In genomic region chr15:81933986-81934385, GRCm38 (mm10) we compare ENCODE assay signal across 33 mouse cellular contexts. TPM values are rescaled to one million over a fixed set of nuclear protein-coding genes. Genes with fewer than 3 reads are reported as not detected.
A peak's percentile ranks its signal among the peaks of the same experiment; 100 is the strongest.
DNase-seq lines count a peak whose midpoint lies in the region; ATAC-seq and TF ChIP-seq lines count a peak whose summit lies in the region.
"Had no signal": no experiment of that assay in that cellular context is flagged by ENCODE, and none has a peak within 500 bp of the region (broad histone marks: within the 10 kb centered on the region; RNA-seq: fewer than 3 reads in every experiment).

No protein-coding gene starts in this region.

- H3K4me2 ChIP-seq in myocyte (ENCODE audit: low read depth): peak overlapping the region; percentile 91
- H3K4me2 ChIP-seq in hindbrain, embryonic 11.5 days (replicated peaks; ENCODE audit: low read depth, low read length): no peak overlapping the region
- H3K4me2 ChIP-seq: heart, embryonic 13.5 days; hindbrain, embryonic 13.5 days; midbrain, embryonic 12.5 days; neural tube, embryonic 12.5 days had no signal

- TF ChIP-seq POLR2A in spleen, adult 2 months (IDR thresholded peaks at IDR 0.05; ENCODE audit: low read depth, low read length): no peak
- no peak for TF ChIP-seq POLR2A in myocyte (IDR thresholded peaks at IDR 0.05; ENCODE audit: insufficient read length, low read depth)

- H3K27ac ChIP-seq in spleen, adult 2 months (ENCODE audit: insufficient read depth, low read length): peak overlapping the region; percentile 89
- no peak overlapping the region for H3K27ac ChIP-seq in hindbrain, embryonic 11.5 days (ENCODE audit: low read depth, low read length)
- H3K27ac ChIP-seq: embryonic facial prominence, embryonic 10.5 days; heart, embryonic 13.5 days; hindbrain, embryonic 13.5 days; left cerebral cortex, adult 2 months; liver, embryonic 14.5 days; midbrain, embryonic 12.5 days; neural tube, embryonic 12.5 days; stomach, postnatal 0 days had no signal

- no peak overlapping the region for H3K9ac ChIP-seq in hindbrain, embryonic 11.5 days (ENCODE audit: low read depth, low read length)
- H3K9ac ChIP-seq: hindbrain, embryonic 13.5 days; liver, embryonic 14.5 days; midbrain, embryonic 12.5 days; neural tube, embryonic 12.5 days had no signal

- H3K79me2 ChIP-seq in myocyte (ENCODE audit: control insufficient read depth, insufficient read depth): no peaks in the 10 kb centered on the region

- peak; percentile 34; the same call in 1 of the 2 replicates for ATAC-seq in common myeloid progenitor, adult 5-6 weeks (replicated peaks; ENCODE audit: low read depth, poor library complexity, severe bottlenecking)
- no peak for ATAC-seq in hindbrain, embryonic 11.5 days (ENCODE audit: low FRiP score)
- ATAC-seq: forebrain, embryonic 16.5 days had no signal

- no peak overlapping the region for H3K4me3 ChIP-seq in spleen, adult 2 months (ENCODE audit: extremely low read depth, insufficient read depth, insufficient read length)
- H3K4me3 ChIP-seq in myocyte: no peak overlapping the region
- H3K4me3 ChIP-seq in hindbrain, embryonic 11.5 days (ENCODE audit: low read depth, low read length): no peak overlapping the region
- H3K4me3 ChIP-seq: embryonic facial prominence, embryonic 10.5 days; heart, embryonic 13.5 days; hindbrain, embryonic 13.5 days; left cerebral cortex, adult 2 months; midbrain, embryonic 12.5 days; neural tube, embryonic 12.5 days had no signal

- no peak for TF ChIP-seq CTCF in spleen, adult 2 months (IDR thresholded peaks at IDR 0.05; ENCODE audit: extremely low read depth, insufficient read depth, insufficient read length, insufficient replicate concordance)

- 37% methylated on average over 1 of the region's 1 CpGs for WGBS in spleen, adult 2 months
- WGBS in hindbrain, embryonic 11.5 days: 82% methylated on average over 1 of the region's 1 CpGs

- no peak overlapping the region for H3ac ChIP-seq in myocyte (ENCODE audit: control insufficient read depth, insufficient read length)

- H3K27me3 ChIP-seq in spleen, adult 2 months (ENCODE audit: control insufficient read depth, insufficient read depth, low read length): no peaks in the 10 kb centered on the region
- no peaks in the 10 kb centered on the region for H3K27me3 ChIP-seq in myocyte (ENCODE audit: control insufficient read depth, insufficient read depth, insufficient read length)
- no peaks in the 10 kb centered on the region for H3K27me3 ChIP-seq in hindbrain, embryonic 11.5 days (ENCODE audit: control insufficient read depth, insufficient read depth, low read length)
- H3K27me3 ChIP-seq: hindbrain, embryonic 13.5 days; neural tube, embryonic 12.5 days had no signal

- no peaks in the 10 kb centered on the region for H3K9me3 ChIP-seq in hindbrain, embryonic 11.5 days (ENCODE audit: control insufficient read depth, low read length)
- H3K9me3 ChIP-seq: embryonic facial prominence, embryonic 10.5 days; heart, embryonic 13.5 days; hindbrain, embryonic 13.5 days; midbrain, embryonic 12.5 days; neural tube, embryonic 12.5 days had no signal

- no peaks in the 10 kb centered on the region for H3K36me3 ChIP-seq in spleen, adult 2 months (ENCODE audit: control insufficient read depth, insufficient read depth, low read length)
- H3K36me3 ChIP-seq in myocyte (ENCODE audit: control insufficient read depth, insufficient read depth): no peaks in the 10 kb centered on the region
- H3K36me3 ChIP-seq in hindbrain, embryonic 11.5 days (ENCODE audit: control insufficient read depth, insufficient read depth, low read length): no peaks in the 10 kb centered on the region
- H3K36me3 ChIP-seq: embryonic facial prominence, embryonic 10.5 days; heart, embryonic 13.5 days; hindbrain, embryonic 13.5 days; midbrain, embryonic 12.5 days; neural tube, embryonic 12.5 days had no signal

- DNase-seq in spleen, adult 2 months (ENCODE audit: low read depth in 1 of 2, low spot score in 2 of 2): peak; percentile 37 to 41
- no peak for DNase-seq in spleen, postnatal 14 days (ENCODE audit: low spot score in 2 of 2)
- no peak for DNase-seq in hindbrain, embryonic 11.5 days (ENCODE audit: low spot score)
- DNase-seq in kidney, postnatal 4 days: no peak
- no peak for DNase-seq in right cerebral cortex, postnatal 25 days
- DNase-seq: adrenal gland, postnatal 10 days; cerebellum, adult 9-11 months; gastrocnemius, postnatal 10 days; heart, adult 18-20 months; kidney, adult 18-20 months; layer of hippocampus, adult 9-11 months had no signal

- H3K4me1 ChIP-seq in spleen, adult 2 months (ENCODE audit: control insufficient read depth, insufficient read depth, insufficient read length): peaks cover 16% of the 10 kb centered on the region; the same call in 1 of the 2 replicates
- H3K4me1 ChIP-seq in hindbrain, embryonic 11.5 days (replicated peaks; ENCODE audit: control insufficient read depth, insufficient read depth, low read length): peaks cover 12% of the 10 kb centered on the region; the same call in 1 of the 2 replicates

TF ChIP-seq in myocyte, 11 proteins besides CTCF, POLR2A, EP300 and RAD21:
- TF ChIP-seq USF1 (IDR thresholded peaks at IDR 0.05; ENCODE audit: low read depth): no peak

RNA-seq across cellular contexts. Expression of gene Csdc2, which starts 2.6 kb away (rescaled TPM):
- 5.4 and 6.1 TPM in 2 replicates for polyA plus RNA-seq in spleen, adult 2 months (2012; rRNA removed)
- not detected in 2 replicates for total RNA-seq in common myeloid progenitor, adult 5-6 weeks (2017)
- 38.3 TPM for polyA plus RNA-seq in myocyte (2012; fragmentation: generic; extraction: Trizol)
- 25.2 and 25.7 TPM in 2 replicates for polyA plus RNA-seq in hindbrain, embryonic 11.5 days (2014; fragmentation: Nextera tagmentation; extraction: Ambion mirVana)

RNA-seq across cellular contexts. Expression of gene Polr3h, which starts 7.9 kb away (rescaled TPM):
- polyA plus RNA-seq in spleen, adult 2 months (2012; rRNA removed): 8.6 and 11.1 TPM in 2 replicates
- total RNA-seq in common myeloid progenitor, adult 5-6 weeks (2017): 52.6 and 64.6 TPM in 2 replicates
- 247 TPM for polyA plus RNA-seq in myocyte (2012; fragmentation: generic; extraction: Trizol)
- 66.2 and 67.1 TPM in 2 replicates for polyA plus RNA-seq in hindbrain, embryonic 11.5 days (2014; fragmentation: Nextera tagmentation; extraction: Ambion mirVana)

RNA-seq across cellular contexts. Expression of gene Pmm1, which starts 26.7 kb away (rescaled TPM):
- polyA plus RNA-seq in spleen, adult 2 months (2012; rRNA removed): 18.2 and 28.1 TPM in 2 replicates
- 15.1 and 17.1 TPM in 2 replicates for total RNA-seq in common myeloid progenitor, adult 5-6 weeks (2017)
- polyA plus RNA-seq in myocyte (2012; fragmentation: generic; extraction: Trizol): 104 TPM
- polyA plus RNA-seq in hindbrain, embryonic 11.5 days (2014; fragmentation: Nextera tagmentation; extraction: Ambion mirVana): 31.1 and 33.7 TPM in 2 replicates

RNA-seq across cellular contexts. Expression of gene 1700029P11Rik, which starts 46.4 kb away (rescaled TPM):
- polyA plus RNA-seq in spleen, adult 2 months (2012; rRNA removed): not detected in 2 replicates
- total RNA-seq in common myeloid progenitor, adult 5-6 weeks (2017): not detected in 2 replicates
- not detected for polyA plus RNA-seq in myocyte (2012; fragmentation: generic; extraction: Trizol)
- not detected in 2 replicates for polyA plus RNA-seq in hindbrain, embryonic 11.5 days (2014; fragmentation: Nextera tagmentation; extraction: Ambion mirVana)
- total RNA-seq: adrenal gland, postnatal 10 days; gastrocnemius, postnatal 10 days; heart, adult 18-20 months; heart, postnatal 25 days; left cerebral cortex, adult 2 months; left cerebral cortex, postnatal 36 days had no signal
- polyA plus RNA-seq: brain, embryonic 14.5 days; C2C12; cortical plate, adult 2 months; embryonic facial prominence, embryonic 10.5 days; forebrain, embryonic 16.5 days; heart, embryonic 13.5 days; hindbrain, embryonic 13.5 days; kidney, embryonic 16.5 days; large intestine, adult 2 months; limb, embryonic 14.5 days; liver, embryonic 14.5 days; lung, embryonic 16.5 days; midbrain, embryonic 12.5 days; neural tube, embryonic 12.5 days; stomach, postnatal 0 days; thymus, postnatal 0 days; urinary bladder, adult 2 months had no signal

RNA-seq across cellular contexts. Expression of gene Xrcc6, which starts 53.6 kb away (rescaled TPM):
- polyA plus RNA-seq in spleen, adult 2 months (2012; rRNA removed): 11.8 TPM in 2 replicates
- 409 and 444 TPM in 2 replicates for total RNA-seq in common myeloid progenitor, adult 5-6 weeks (2017)
- 46.3 TPM for polyA plus RNA-seq in myocyte (2012; fragmentation: generic; extraction: Trizol)
- 62.4 and 66.6 TPM in 2 replicates for polyA plus RNA-seq in hindbrain, embryonic 11.5 days (2014; fragmentation: Nextera tagmentation; extraction: Ambion mirVana)

Comparison
In these comparisons a context has a peak if more than half of its experiments do, and no peak if none do; other contexts are left out.
1. DNase-seq: peak in spleen, adult 2 months (2 of 2); none in spleen, postnatal 14 days (0 of 2), hindbrain, embryonic 11.5 days (single experiment), kidney, postnatal 4 days (0 of 2) and right cerebral cortex, postnatal 25 days (single experiment).